Mouse (Mus musculus) hindbrain, embryonic 11.5 days (tissue): ENCODE results near the gene Rexo4. TPM values are rescaled to one million over a fixed set of nuclear protein-coding genes. Genes with fewer than 3 reads are reported as not detected.
A peak's percentile ranks its signal among the peaks of the same experiment; 100 is the strongest.

Experiments used
- ATAC-seq: fragments of 200-750 bp; cut with Nextera tagmentation; 2 replicates; pipeline ENCODE4 v1.8.0; 2017; ENCODE audit warnings: mild to moderate bottlenecking, moderate TSS enrichment, moderate library complexity; ENCODE audit not compliant: low FRiP score
- DNase-seq: peaks from one replicate; pipeline ENCODE4 v3.0.0-alpha.2; 2015; ENCODE audit warnings: low spot score
- H3K27ac ChIP-seq: fragments of 300-500 bp; sonication (generic); 2 replicates; pipeline ENCODE4 v1.5.1; 2014; ENCODE audit warnings: mild to moderate bottlenecking, low read depth, low read length
- H3K27me3 ChIP-seq: fragments of 300-500 bp; sonication (generic); 2 replicates; pipeline ENCODE4 v1.6.1; 2014; ENCODE audit warnings: mild to moderate bottlenecking, low read length, moderate library complexity, mixed read lengths; ENCODE audit not compliant: control insufficient read depth, insufficient read depth
- H3K36me3 ChIP-seq: fragments of 300-500 bp; sonication (generic); 2 replicates; pipeline ENCODE4 v1.6.1; 2014; ENCODE audit warnings: mild to moderate bottlenecking, low read length, moderate library complexity, mixed read lengths; ENCODE audit not compliant: control insufficient read depth, insufficient read depth
- H3K4me1 ChIP-seq: fragments of 300-500 bp; sonication (generic); replicated peaks from 2 replicates; pipeline ENCODE4 v1.6.1; 2014; ENCODE audit warnings: low read length, mixed read lengths; ENCODE audit not compliant: control insufficient read depth, insufficient read depth
- H3K4me2 ChIP-seq: fragments of 300-500 bp; sonication (generic); replicated peaks from 2 replicates; pipeline ENCODE4 v1.6.1; 2014; ENCODE audit warnings: mild to moderate bottlenecking, low read depth, low read length
- H3K4me3 ChIP-seq: fragments of 300-500 bp; sonication (generic); 2 replicates; pipeline ENCODE4 v1.5.1; 2014; ENCODE audit warnings: low read depth, low read length
- H3K9ac ChIP-seq: fragments of 300-500 bp; sonication (generic); 2 replicates; pipeline ENCODE4 v1.6.1; 2014; ENCODE audit warnings: low read depth, low read length
- H3K9me3 ChIP-seq: fragments of 300-500 bp; sonication (generic); 2 replicates; pipeline ENCODE4 v1.6.1; 2016; ENCODE audit warnings: low read length; ENCODE audit not compliant: control insufficient read depth
- WGBS: fragments of 180-500 bp; shearing (Covaris S2); extraction: QIAGEN DNeasy Blood & Tissue Kit; methylation state at CpG from one replicate; pipeline ENCODE4 v1.1.7; 2014; 5-methylcytosine and 5-hydroxymethylcytosine counted together
- polyA plus RNA-seq: library from polyadenylated mRNA; unstranded; fragments of >200 nt; fragmentation: Nextera tagmentation; extraction: Ambion mirVana; gene quantifications from 2 replicates; pipeline ENCODE4 v1.2.1, GENCODE M21; 2014

Rexo4 gene
- polyA plus RNA-seq: 48.5 and 50.5 TPM in 2 replicates

DNA sequence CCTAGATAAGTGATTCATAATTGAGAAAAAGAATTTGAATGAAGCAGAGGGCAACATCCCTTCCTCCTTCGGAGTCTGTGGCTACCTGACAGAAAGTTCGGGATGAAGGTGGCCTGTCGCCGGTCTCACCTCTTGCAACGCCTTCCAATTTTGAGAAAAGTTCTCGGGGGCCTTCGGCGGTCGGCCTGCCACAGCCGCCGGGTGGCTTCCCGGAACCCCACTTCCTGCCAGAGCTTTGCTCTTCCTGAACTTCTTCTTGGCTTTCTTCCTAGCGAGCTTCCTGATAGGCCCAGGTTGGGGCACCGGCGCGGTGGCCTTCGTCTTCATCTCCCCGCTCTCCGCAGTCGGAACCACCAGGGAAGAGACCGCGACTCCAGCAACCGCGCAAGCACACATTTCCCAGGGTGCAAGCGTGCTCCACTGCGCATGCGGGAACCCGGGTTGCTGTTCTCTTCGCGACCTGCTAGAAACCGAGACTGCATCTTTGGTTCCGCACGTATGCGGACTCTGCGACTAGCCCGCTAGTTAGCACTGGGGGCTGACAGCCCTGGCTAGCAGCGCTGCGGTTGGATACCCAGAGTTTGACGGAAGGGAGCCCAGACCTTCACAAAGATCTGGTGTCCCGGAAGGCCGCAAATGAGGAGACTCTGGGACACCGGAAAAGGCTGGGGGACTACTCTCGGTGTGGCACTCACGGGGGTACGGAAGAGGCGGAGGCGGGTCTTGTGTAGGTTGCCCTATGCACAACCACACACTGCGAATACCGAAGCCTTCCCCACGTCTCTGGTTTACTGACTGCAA lies at the start of gene Rexo4:
Gene Rexo4, minus strand, starts transcription at position 464 of the 801 bp plus-strand sequence.
- ATAC-seq (peak; percentile 96), DNase-seq (peak; percentile 96)
- Histone ChIP-seq H3K36me3 (peaks cover 7% of the 10 kb centered on the region), H3K4me2 (peak within 1 kb of the TSS; percentile 78), H3K4me3 (peak within 1 kb of the TSS; percentile 87), H3K4me1 (peaks cover 4% of the 10 kb centered on the region; the same call in 1 of the 2 replicates), H3K9me3 (no peaks in the 10 kb centered on the region), H3K27me3 (no peaks in the 10 kb centered on the region), H3K27ac (peak within 1 kb of the TSS; percentile 99), H3K9ac (peak within 1 kb of the TSS; percentile 86)
- under 1% methylated on average over 50 of the region's 50 CpGs for WGBS

GRCm38 (mm10) chr2:27009714-27010244 lies 45.6 kb upstream of the Rexo4 start, which contains the start of gene Cacfd1:
TSS of gene Cacfd1 (plus strand) at chr2:27009926.
- Histone ChIP-seq H3K36me3 (peaks cover 1% of the 10 kb centered on the region; the same call in 1 of the 2 replicates), H3K9ac (peak within 1 kb of the TSS; percentile 93), H3K4me3 (peak within 1 kb of the TSS; percentile 79), H3K27ac (peak within 1 kb of the TSS; percentile 81), H3K9me3 (no peaks in the 10 kb centered on the region), H3K4me2 (peak within 1 kb of the TSS; percentile 66), H3K27me3 (no peaks in the 10 kb centered on the region), H3K4me1 (peaks cover 6% of the 10 kb centered on the region)
- ATAC-seq (peak; percentile 96), DNase-seq (peak; percentile 95)
- WGBS: under 1% methylated on average over 42 of the region's 43 CpGs

DNA sequence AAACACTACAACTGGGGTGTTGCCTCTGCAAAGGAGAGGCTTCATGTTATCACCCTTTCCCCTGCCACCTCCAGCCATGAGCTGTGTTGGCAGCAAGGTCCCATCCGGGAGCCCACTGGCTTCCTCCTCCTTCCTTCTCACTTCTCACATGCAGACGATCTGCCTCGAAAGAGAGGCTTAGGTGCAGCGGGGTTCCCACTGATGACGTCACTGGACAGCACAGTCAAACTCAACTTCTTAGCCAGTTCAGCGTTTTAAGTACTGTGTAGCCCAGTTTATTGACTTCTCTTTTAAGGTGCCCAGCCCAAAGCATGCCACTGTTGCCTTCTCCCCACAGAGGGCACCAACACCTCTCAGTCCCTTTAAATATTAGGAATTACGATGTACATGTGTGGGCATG lies 43.5 kb upstream of the Rexo4 start:
- no peak for ATAC-seq
- peaks cover 6% of the 10 kb centered on the region for H3K4me1 ChIP-seq
- 81% methylated on average over 7 of the region's 7 CpGs for WGBS
- H3K27me3 ChIP-seq: no peaks in the 10 kb centered on the region
- H3K36me3 ChIP-seq: no peaks in the 10 kb centered on the region
- no peak for DNase-seq
- H3K4me3 ChIP-seq: no peak overlapping the region
- no peak overlapping the region for H3K27ac ChIP-seq
- no peaks in the 10 kb centered on the region for H3K9me3 ChIP-seq
- H3K4me2 ChIP-seq: no peak overlapping the region
- no peak overlapping the region for H3K9ac ChIP-seq

- Histone ChIP-seq H3K9ac (no peak overlapping the region), H3K4me1 (peaks cover 6% of the 10 kb centered on the region), H3K4me3 (no peak overlapping the region), H3K27ac (no peak overlapping the region), H3K27me3 (no peaks in the 10 kb centered on the region), H3K4me2 (no peak overlapping the region), H3K9me3 (no peaks in the 10 kb centered on the region), H3K36me3 (no peaks in the 10 kb centered on the region)
- WGBS: 74% methylated on average over 4 of the region's 4 CpGs
- ATAC-seq: no peak
- DNase-seq: no peak
Observed at GRCm38 (mm10) chr2:27006255-27006654, 42.1 kb upstream of the Rexo4 start.

DNA sequence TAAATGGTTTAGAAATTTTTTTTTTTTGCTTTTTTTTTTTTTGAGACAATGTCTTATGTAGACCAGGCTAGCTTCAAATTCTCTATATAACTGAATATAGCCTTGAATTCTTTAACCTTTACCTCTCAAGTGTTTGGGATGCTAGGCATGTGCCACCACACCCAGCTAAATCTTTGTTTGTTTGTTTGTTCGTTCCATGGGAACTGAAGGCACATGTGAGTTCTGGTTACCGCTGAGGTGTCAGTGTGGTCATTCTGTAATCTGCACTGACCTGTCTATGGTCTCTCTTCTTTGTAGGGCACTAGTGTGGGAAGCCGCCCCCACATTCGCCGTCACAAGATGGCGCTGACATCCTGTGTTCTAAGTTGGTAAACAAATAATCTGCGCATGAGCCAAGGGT lies 33.8 kb upstream of the Rexo4 start:
- no peak overlapping the region for H3K9ac ChIP-seq
- no peaks in the 10 kb centered on the region for H3K4me1 ChIP-seq
- H3K27me3 ChIP-seq: no peaks in the 10 kb centered on the region
- H3K9me3 ChIP-seq: no peaks in the 10 kb centered on the region
- no peak overlapping the region for H3K4me2 ChIP-seq
- no peak for DNase-seq
- 93% methylated on average over 6 of the region's 7 CpGs for WGBS
- H3K27ac ChIP-seq: no peak overlapping the region
- H3K36me3 ChIP-seq: no peaks in the 10 kb centered on the region
- no peak for ATAC-seq
- no peak overlapping the region for H3K4me3 ChIP-seq

DNA sequence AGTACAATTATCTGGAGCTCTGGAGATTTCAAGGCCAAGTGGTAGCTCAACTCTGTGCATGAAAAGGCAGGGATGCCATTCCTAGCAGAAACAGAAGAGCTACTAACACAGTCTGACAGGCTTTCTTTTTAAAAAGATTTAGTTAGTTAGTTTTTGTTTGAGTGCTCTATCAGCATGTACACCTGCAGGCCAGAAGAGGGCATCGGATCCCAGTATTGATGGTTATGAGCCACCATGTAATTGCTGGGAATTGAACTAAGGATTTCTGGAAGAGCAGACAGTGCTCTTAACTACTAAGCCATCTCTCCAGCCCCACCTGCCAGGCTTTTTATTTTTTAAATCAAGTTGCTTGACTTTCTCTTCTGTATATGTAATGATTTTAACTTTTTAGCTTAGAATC lies 33.3 kb upstream of the Rexo4 start:
- Histone ChIP-seq H3K27me3 (no peaks in the 10 kb centered on the region), H3K36me3 (no peaks in the 10 kb centered on the region), H3K4me2 (no peak overlapping the region), H3K9ac (no peak overlapping the region), H3K9me3 (no peaks in the 10 kb centered on the region), H3K4me3 (no peak overlapping the region), H3K27ac (no peak overlapping the region), H3K4me1 (no peaks in the 10 kb centered on the region)
- ATAC-seq (no peak), DNase-seq (no peak)
- WGBS: 92% methylated on average over 1 of the region's 1 CpGs

GRCm38 (mm10) chr2:26993936-26994335 lies 29.8 kb upstream of the Rexo4 start:
- Histone ChIP-seq H3K4me2 (no peak overlapping the region), H3K9me3 (no peaks in the 10 kb centered on the region), H3K9ac (no peak overlapping the region), H3K27me3 (no peaks in the 10 kb centered on the region), H3K4me3 (no peak overlapping the region), H3K4me1 (no peaks in the 10 kb centered on the region), H3K36me3 (no peaks in the 10 kb centered on the region), H3K27ac (no peak overlapping the region)
- WGBS: 78% methylated on average over 3 of the region's 3 CpGs
- DNase-seq: no peak
- no peak for ATAC-seq

- 89% methylated on average over 5 of the region's 5 CpGs for WGBS
- Histone ChIP-seq H3K27me3 (no peaks in the 10 kb centered on the region), H3K4me2 (no peak overlapping the region), H3K27ac (no peak overlapping the region), H3K4me1 (no peaks in the 10 kb centered on the region), H3K9me3 (no peaks in the 10 kb centered on the region), H3K4me3 (no peak overlapping the region), H3K9ac (no peak overlapping the region), H3K36me3 (no peaks in the 10 kb centered on the region)
- ATAC-seq (no peak), DNase-seq (no peak)
Observed at GRCm38 (mm10) chr2:26984640-26985039, 20.5 kb upstream of the Rexo4 start.

GRCm38 (mm10) chr2:26984179-26984578 lies 20.0 kb upstream of the Rexo4 start:
- WGBS: 73% methylated on average over 2 of the region's 2 CpGs
- no peaks in the 10 kb centered on the region for H3K36me3 ChIP-seq
- no peaks in the 10 kb centered on the region for H3K9me3 ChIP-seq
- ATAC-seq (no peak), DNase-seq (no peak)
- no peaks in the 10 kb centered on the region for H3K4me1 ChIP-seq
- H3K27me3 ChIP-seq: no peaks in the 10 kb centered on the region
- no peak overlapping the region for H3K9ac ChIP-seq
- H3K4me2 ChIP-seq: no peak overlapping the region
- H3K4me3 ChIP-seq: no peak overlapping the region
- H3K27ac ChIP-seq: no peak overlapping the region
